Mouse (Mus musculus) olfactory bulb, adult 2 months (tissue): ENCODE results near the gene Tbc1d4.

Source experiments
- CTCF ChIP-seq: fragments of 200-500 bp; IDR thresholded peaks from 2 replicates; pipeline ENCODE4 v1.5.1; 2012; ENCODE audit warnings: low read depth, mild to moderate bottlenecking, low read length, moderate library complexity; ENCODE audit not compliant: insufficient read depth
- POLR2A ChIP-seq: fragments of 200-500 bp; IDR thresholded peaks from 2 replicates; pipeline ENCODE4 v1.6.1; 2012; ENCODE audit warnings: mild to moderate bottlenecking, low read depth, low read length, moderate library complexity; ENCODE audit not compliant: insufficient read depth

DNA sequence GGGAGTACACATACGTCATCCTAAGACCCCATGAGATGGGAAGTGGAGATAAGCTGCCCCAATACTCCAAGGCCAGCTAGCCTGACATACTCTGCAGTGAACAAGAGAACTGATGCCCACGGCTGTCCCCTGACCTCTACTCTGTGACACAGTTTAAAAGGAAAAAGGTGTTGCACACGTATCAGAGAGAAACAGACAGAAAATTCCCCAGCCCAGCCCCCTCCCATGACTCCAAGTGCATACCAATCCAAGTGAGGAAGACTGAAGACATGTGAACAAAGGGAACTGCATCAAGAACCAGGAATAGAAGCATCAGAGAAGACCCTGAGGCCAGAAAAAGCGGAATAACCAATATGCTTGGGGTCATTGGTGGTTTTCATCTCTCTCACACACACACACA lies 93.7 kb downstream of the Tbc1d4 start:
- no peak for TF ChIP-seq POLR2A
- TF ChIP-seq CTCF = no peak
